Mouse (Mus musculus) brain, embryonic 14.5 days (tissue): ENCODE measurements around the gene Slc48a1.

Experiments
- CTCF ChIP-seq: fragments of 200-500 bp; IDR thresholded peaks from 2 replicates; pipeline ENCODE4 v1.5.1; 2012; ENCODE audit warnings: inconsistent platforms, mild to moderate bottlenecking, moderate library complexity, borderline replicate concordance; ENCODE audit not compliant: insufficient read depth, insufficient read length; ENCODE audit errors: extremely low read depth
- POLR2A ChIP-seq: fragments of 200-500 bp; IDR thresholded peaks from 2 replicates; pipeline ENCODE4 v1.6.1; 2012; ENCODE audit warnings: mild to moderate bottlenecking, inconsistent platforms, borderline replicate concordance; ENCODE audit not compliant: poor library complexity, insufficient read depth, insufficient read length, severe bottlenecking; ENCODE audit errors: extremely low read depth

- TF ChIP-seq POLR2A (no peak), CTCF (no peak)
Measured at GRCm38 (mm10) chr15:97786412-97787112, 8.2 kb downstream of the Slc48a1 start.
